Mouse (Mus musculus) heart, embryonic 14.5 days (tissue): ENCODE measurements at regions not wholly inside any gene's neighbourhood (a gene's known extent, or its start where the extent isn't known, plus 50 kb on each side); places are given as distances from the start of the nearest gene placed in this dataset.

ENCODE experiments used
- ATAC-seq: fragments of 200-750 bp; cut with Nextera tagmentation; 2 replicates; pipeline ENCODE4 v1.8.0; 2017; ENCODE audit warnings: low read depth, moderate TSS enrichment; ENCODE audit not compliant: insufficient number of reproducible peaks, insufficient read depth, low FRiP score
- H3K27ac ChIP-seq, 2 experiments: fragments of 200-500 bp in 1 of 2; fragments of 300-500 bp in 1 of 2; sonication (generic) in 1 of 2; replicated peaks in 1 of 2; 2 replicates each; pipeline ENCODE4 v1.5.1; 2012 to 2014; ENCODE audit warnings: low read depth in 2 of 2, low read length in 2 of 2, control low read depth in 1 of 2, mild to moderate bottlenecking in 1 of 2, mixed read lengths in 1 of 2; ENCODE audit not compliant: control insufficient read depth in 1 of 2, insufficient read depth in 1 of 2
- H3K27me3 ChIP-seq: fragments of 300-500 bp; sonication (generic); 2 replicates; pipeline ENCODE4 v1.6.1; 2014; ENCODE audit warnings: mild to moderate bottlenecking, low read length, control low read depth; ENCODE audit not compliant: control insufficient read depth, insufficient read depth
- H3K36me3 ChIP-seq: fragments of 300-500 bp; sonication (generic); 2 replicates; pipeline ENCODE4 v1.6.1; 2014; ENCODE audit warnings: mild to moderate bottlenecking, control low read depth, low read length, mixed read lengths; ENCODE audit not compliant: control insufficient read depth, insufficient read depth
- H3K4me1 ChIP-seq, 2 experiments: fragments of 200-500 bp in 1 of 2; fragments of 300-500 bp in 1 of 2; sonication (generic) in 1 of 2; 2 replicates each; pipeline ENCODE4 v1.6.1; 2012 to 2014; ENCODE audit warnings: low read length in 2 of 2, control low read depth in 1 of 2, mixed read lengths in 1 of 2; ENCODE audit not compliant: control insufficient read depth in 2 of 2, insufficient read depth in 2 of 2
- H3K4me2 ChIP-seq: fragments of 300-500 bp; sonication (generic); 2 replicates; pipeline ENCODE4 v1.6.1; 2014; ENCODE audit warnings: mild to moderate bottlenecking, low read length
- H3K4me3 ChIP-seq, 2 experiments: fragments of 200-500 bp in 1 of 2; fragments of 300-500 bp in 1 of 2; sonication (generic) in 1 of 2; 2 replicates each; pipeline ENCODE4 v1.5.1; 2012 to 2014; ENCODE audit warnings: low read length in 2 of 2, mild to moderate bottlenecking in 2 of 2, control low read depth in 1 of 2, low read depth in 1 of 2, moderate library complexity in 1 of 2; ENCODE audit not compliant: control insufficient read depth in 1 of 2, insufficient read depth in 1 of 2
- H3K9ac ChIP-seq: fragments of 300-500 bp; sonication (generic); 2 replicates; pipeline ENCODE4 v1.6.1; 2014; ENCODE audit warnings: mild to moderate bottlenecking, low read length
- H3K9me3 ChIP-seq: fragments of 300-500 bp; sonication (generic); 2 replicates; pipeline ENCODE4 v1.6.1; 2016; ENCODE audit warnings: low read length, control low read depth; ENCODE audit not compliant: control insufficient read depth
- WGBS: fragments of 180-500 bp; shearing (Covaris S2); extraction: QIAGEN DNeasy Blood & Tissue Kit; methylation state at CpG from one replicate; pipeline ENCODE4 v1.1.7; 2014; 5-methylcytosine and 5-hydroxymethylcytosine counted together

DNA sequence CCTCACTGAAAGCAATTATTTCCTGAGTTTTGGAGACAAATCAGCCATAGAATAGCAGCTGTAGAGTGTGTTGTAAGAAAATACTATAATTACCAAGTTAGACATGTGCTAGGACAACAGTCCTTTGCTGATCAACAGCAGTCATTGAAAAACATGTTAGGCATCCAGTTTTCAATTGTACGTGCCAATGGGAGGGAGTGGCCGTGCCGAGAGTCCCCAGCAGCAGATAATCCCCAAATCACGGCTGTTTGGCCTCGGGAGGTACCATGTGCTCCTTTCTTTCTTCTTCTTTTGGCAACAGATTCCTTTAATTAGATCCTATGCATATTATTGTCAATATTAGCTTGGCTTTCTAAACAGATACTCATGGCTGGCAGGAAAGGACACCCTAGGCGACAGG, 88.4 kb upstream of the Meis1 start:
- H3K36me3 ChIP-seq = no peaks in the 10 kb centered on the region
- H3K9me3 ChIP-seq = no peaks in the 10 kb centered on the region
- ATAC-seq = no peak
- H3K27me3 ChIP-seq = no peaks in the 10 kb centered on the region
- H3K4me1 ChIP-seq = 0 out of 4 replicates have a peak, but pooled peaks cover 0 to 7% of the 10 kb centered on the region in 2 experiments
- no peak overlapping the region for H3K4me2 ChIP-seq
- WGBS = 71% methylated on average over 6 of the region's 6 CpGs
- H3K27ac ChIP-seq = no peak overlapping the region
- no peak overlapping the region for H3K4me3 ChIP-seq
- H3K9ac ChIP-seq = no peak overlapping the region

DNA sequence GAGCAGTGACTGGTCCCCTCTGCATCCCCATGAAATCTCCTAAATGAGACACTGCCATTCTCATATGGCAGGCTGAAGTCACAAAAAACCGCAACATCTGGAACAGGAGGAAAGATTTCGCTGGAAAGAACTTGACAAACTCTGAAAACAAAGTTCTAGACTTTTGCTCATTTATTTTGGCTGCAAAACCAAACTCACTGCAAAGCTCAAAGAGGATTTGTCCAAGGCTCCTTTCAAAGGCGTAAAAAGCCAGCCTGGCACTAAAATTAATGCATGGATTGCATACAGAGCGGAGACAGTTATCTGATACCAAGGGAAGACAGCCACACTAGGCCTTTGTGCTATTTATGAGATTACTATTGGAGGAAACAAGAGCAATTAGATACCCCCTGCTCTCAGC, 90.3 kb upstream of the Meis1 start:
- no peak overlapping the region for H3K4me2 ChIP-seq
- no peaks in the 10 kb centered on the region for H3K9me3 ChIP-seq
- H3K9ac ChIP-seq = no peak overlapping the region
- H3K36me3 ChIP-seq = no peaks in the 10 kb centered on the region
- ATAC-seq = no peak
- H3K27ac ChIP-seq = no peak overlapping the region
- H3K4me1 ChIP-seq = 0 out of 4 replicates have a peak, but pooled peaks cover 0 to 7% of the 10 kb centered on the region in 2 experiments
- H3K27me3 ChIP-seq = no peaks in the 10 kb centered on the region
- H3K4me3 ChIP-seq = no peak overlapping the region
- WGBS = 70% methylated on average over 4 of the region's 4 CpGs

DNA sequence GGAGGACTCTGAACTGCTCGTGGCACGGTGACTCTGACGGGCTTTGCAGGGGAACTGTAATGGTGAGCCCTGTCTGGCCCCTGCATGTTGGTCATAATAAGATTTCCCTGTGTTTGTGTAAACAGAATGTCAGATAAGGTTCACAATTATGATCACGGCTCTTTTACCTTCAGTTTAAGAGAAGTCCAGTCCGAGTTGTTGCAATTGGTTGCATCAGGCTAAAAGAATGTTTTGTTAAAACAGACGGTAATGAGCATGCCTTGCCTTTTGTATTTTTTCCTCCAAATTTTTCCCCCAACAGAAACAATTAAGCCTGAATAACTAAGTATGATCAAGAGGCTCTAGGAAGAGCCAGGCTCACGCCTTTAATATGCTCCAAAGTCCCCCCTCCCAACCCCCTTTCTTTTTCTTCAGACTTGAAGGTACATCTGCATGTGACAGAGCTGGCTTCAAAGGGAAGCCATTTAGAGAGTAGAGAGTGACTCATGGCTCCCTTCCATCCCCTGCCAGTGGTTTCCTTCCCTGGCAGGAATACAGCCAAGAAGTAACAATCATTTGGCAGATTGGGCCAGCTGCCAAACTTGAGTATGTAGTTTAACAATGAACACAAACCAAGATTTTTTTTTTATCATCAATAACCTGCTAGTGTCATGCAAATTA, 93.3 kb upstream of the Meis1 start:
- 55% methylated on average over 7 of the region's 7 CpGs for WGBS
- H3K36me3 ChIP-seq = no peaks in the 10 kb centered on the region
- no peaks in the 10 kb centered on the region for H3K9me3 ChIP-seq
- no peak overlapping the region for H3K27ac ChIP-seq
- H3K4me2 ChIP-seq = no peak overlapping the region
- 0 out of 4 replicates have a peak, but pooled peaks cover 0 to 7% of the 10 kb centered on the region in 2 experiments for H3K4me1 ChIP-seq
- no peak for ATAC-seq
- no peak overlapping the region for H3K9ac ChIP-seq
- H3K4me3 ChIP-seq = no peak overlapping the region
- H3K27me3 ChIP-seq = no peaks in the 10 kb centered on the region

DNA sequence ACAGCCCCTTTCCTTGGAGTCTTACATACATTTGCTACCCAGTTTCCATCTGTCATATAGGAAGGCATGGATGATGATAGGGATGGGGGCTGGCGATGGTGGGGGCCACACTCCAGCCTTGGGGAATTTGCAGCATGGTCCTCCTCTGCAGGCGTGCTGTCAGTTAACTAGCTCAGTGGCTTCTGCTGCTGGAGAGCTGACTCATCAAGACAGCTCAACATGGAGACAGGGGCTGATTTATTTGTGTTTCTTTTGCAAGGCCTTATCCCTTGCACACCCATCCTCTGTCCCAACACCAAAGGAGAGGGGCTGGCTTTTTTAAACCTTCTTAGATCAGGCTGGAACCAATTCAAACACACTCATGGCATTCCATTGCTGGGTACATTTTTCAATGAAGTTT, 98.3 kb upstream of the Meis1 start:
- H3K4me1 ChIP-seq = 0 out of 4 replicates have a peak, but pooled peaks cover 0 to under 1% of the 10 kb centered on the region in 2 experiments
- H3K4me3 ChIP-seq = no peak overlapping the region
- 72% methylated on average over 2 of the region's 2 CpGs for WGBS
- no peak overlapping the region for H3K27ac ChIP-seq
- H3K9ac ChIP-seq = no peak overlapping the region
- no peak overlapping the region for H3K4me2 ChIP-seq
- H3K27me3 ChIP-seq = no peaks in the 10 kb centered on the region
- H3K36me3 ChIP-seq = no peaks in the 10 kb centered on the region
- H3K9me3 ChIP-seq = no peaks in the 10 kb centered on the region
- no peak for ATAC-seq

DNA sequence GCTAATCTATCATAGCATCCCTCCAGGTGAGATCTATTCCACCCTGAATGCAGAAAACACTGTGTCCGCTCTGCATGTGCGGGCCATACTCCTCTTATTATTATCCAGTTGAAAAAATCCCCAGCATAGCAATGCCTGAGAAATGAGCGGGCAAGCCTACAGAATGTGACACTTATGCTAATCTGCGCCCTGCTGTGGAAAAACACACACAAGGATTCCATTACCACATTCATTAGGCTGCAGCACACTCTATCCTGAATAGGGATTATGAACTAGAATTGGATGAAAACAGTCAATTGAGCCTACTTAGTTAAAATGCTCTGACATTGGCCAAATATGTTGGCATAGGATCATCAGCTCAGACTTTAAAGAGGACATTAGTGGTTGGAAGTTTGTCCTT, 99.5 kb upstream of the Meis1 start:
- 80% methylated on average over 4 of the region's 4 CpGs for WGBS
- H3K4me2 ChIP-seq = no peak overlapping the region

DNA sequence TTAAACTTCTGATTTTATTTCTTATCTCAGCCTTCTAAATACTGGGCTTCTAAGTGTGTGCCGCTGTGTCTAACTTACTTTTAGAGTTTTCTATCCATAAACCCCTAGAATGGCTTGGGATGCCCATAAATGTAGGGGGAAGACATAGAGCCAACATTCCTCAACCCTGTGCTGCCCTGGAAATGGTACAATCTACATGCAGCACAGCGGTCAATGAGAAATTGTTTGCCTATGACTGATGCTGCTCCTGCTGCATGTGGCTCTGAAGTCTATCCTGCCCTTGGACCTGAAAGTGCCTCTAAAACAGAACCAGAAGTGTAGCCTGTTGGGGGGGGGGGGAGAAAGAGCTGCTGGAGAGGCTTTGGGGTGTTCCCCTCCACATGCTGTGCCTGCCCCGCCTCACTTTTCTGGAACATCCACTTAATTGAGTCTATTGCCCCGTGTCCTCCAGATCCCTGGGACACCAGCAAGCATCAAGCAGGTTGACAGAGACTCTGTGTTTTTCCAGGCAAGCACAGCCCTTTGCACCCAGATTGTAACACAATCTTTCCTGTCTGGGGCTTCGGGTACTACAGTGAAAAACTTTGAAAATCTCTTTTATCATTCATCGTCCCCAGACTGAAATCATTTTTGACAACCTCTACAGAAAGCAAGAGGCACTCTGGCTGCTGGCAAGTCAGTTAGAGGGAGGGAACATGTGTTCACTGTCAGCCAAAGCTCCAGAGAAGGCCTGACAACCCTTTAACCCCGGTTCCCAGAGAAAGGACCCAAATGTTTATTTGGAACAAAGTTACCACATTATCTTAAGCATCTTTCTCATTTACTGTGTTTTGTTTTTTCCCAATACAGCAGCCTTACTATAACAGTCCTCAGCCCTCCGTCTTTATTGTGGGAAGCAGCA, 101.4 kb upstream of the Meis1 start:
- H3K4me3 ChIP-seq = no peak overlapping the region
- no peaks in the 10 kb centered on the region for H3K9me3 ChIP-seq
- H3K4me2 ChIP-seq = no peak overlapping the region
- no peak overlapping the region for H3K27ac ChIP-seq
- no peaks in the 10 kb centered on the region for H3K36me3 ChIP-seq
- 51% methylated on average over 8 of the region's 8 CpGs for WGBS
- no peak for ATAC-seq
- no peak overlapping the region for H3K9ac ChIP-seq
- H3K4me1 ChIP-seq = no peaks in the 10 kb centered on the region
- no peaks in the 10 kb centered on the region for H3K27me3 ChIP-seq

More for the DNA sequence above, 99.5 kb upstream of the Meis1 start:
- H3K36me3 ChIP-seq = no peaks in the 10 kb centered on the region
- no peak for ATAC-seq
- H3K27me3 ChIP-seq = no peaks in the 10 kb centered on the region
- no peaks in the 10 kb centered on the region for H3K9me3 ChIP-seq
- H3K4me3 ChIP-seq = no peak overlapping the region
- H3K9ac ChIP-seq = no peak overlapping the region
- no peak overlapping the region for H3K27ac ChIP-seq
- no peaks in the 10 kb centered on the region for H3K4me1 ChIP-seq

DNA sequence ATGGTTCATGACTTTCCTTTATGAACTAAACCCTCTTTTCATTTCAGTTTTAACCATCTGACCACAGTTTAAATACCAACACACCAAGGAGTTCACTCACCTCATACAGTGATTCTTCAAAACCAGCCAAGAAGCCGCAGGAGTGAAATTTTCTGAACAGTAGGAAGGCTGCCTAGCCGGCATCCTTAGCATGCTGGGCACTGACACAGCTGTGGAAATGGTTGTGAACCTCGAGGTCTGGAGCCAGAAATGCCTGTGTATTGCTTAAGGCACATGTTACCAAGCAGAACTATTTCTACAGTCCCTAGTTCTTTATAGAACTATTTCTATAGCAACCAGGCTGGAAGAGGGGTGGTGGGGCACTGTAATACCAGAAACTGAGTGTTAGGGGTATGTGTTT, 102.1 kb upstream of the Meis1 start:
- H3K4me1 ChIP-seq = no peaks in the 10 kb centered on the region
- H3K9me3 ChIP-seq = no peaks in the 10 kb centered on the region
- H3K36me3 ChIP-seq = no peaks in the 10 kb centered on the region
- no peak overlapping the region for H3K4me3 ChIP-seq
- no peak overlapping the region for H3K4me2 ChIP-seq
- no peak overlapping the region for H3K27ac ChIP-seq
- H3K27me3 ChIP-seq = no peaks in the 10 kb centered on the region
- ATAC-seq = no peak
- WGBS = 63% methylated on average over 3 of the region's 3 CpGs
- no peak overlapping the region for H3K9ac ChIP-seq
